Mouse (Mus musculus) liver, embryonic 16.5 days (tissue): ENCODE data around the gene Trak2. TPM values are rescaled to one million over a fixed set of nuclear protein-coding genes. Genes with fewer than 3 reads are reported as not detected.
"Not testable (repeated sequence)": the region's sequence is repeated elsewhere in the genome, so short reads cannot be mapped to it uniquely, and the experiment has no call there.

Source experiments
- ATAC-seq: fragments of 200-750 bp; cut with Nextera tagmentation; 2 replicates; pipeline ENCODE4 v1.8.0; 2017; ENCODE audit warnings: low read depth, mild to moderate bottlenecking, moderate number of reproducible peaks, moderate library complexity
- H3K27ac ChIP-seq: fragments of 300-500 bp; sonication (generic); 2 replicates; pipeline ENCODE4 v1.5.1; 2014; ENCODE audit warnings: mild to moderate bottlenecking, low read length
- H3K27me3 ChIP-seq: fragments of 300-500 bp; sonication (generic); 2 replicates; pipeline ENCODE4 v1.6.1; 2014; ENCODE audit warnings: low read depth, low read length, mixed read lengths; ENCODE audit not compliant: control insufficient read depth, insufficient read depth
- H3K36me3 ChIP-seq: fragments of 300-500 bp; sonication (generic); 2 replicates; pipeline ENCODE4 v1.6.1; 2014; ENCODE audit warnings: mild to moderate bottlenecking; ENCODE audit not compliant: control insufficient read depth, insufficient read depth
- H3K4me1 ChIP-seq: fragments of 300-500 bp; sonication (generic); 2 replicates; pipeline ENCODE4 v1.6.1; 2014; ENCODE audit warnings: low read depth, low read length, mixed read lengths; ENCODE audit not compliant: control insufficient read depth
- H3K4me2 ChIP-seq: fragments of 300-500 bp; sonication (generic); 2 replicates; pipeline ENCODE4 v1.6.1; 2014; ENCODE audit warnings: low read depth, low read length, mixed read lengths
- H3K4me3 ChIP-seq: fragments of 300-500 bp; sonication (generic); 2 replicates; pipeline ENCODE4 v1.5.1; 2014; ENCODE audit warnings: low read depth, mild to moderate bottlenecking, low read length
- H3K9ac ChIP-seq: fragments of 300-500 bp; sonication (generic); 2 replicates; pipeline ENCODE4 v1.6.1; 2014; ENCODE audit warnings: low read depth, low read length
- H3K9me3 ChIP-seq: fragments of 300-500 bp; sonication (generic); replicated peaks from 2 replicates; pipeline ENCODE4 v1.6.1; 2016; ENCODE audit warnings: low read length; ENCODE audit not compliant: control insufficient read depth
- WGBS: fragments of 180-500 bp; shearing (Covaris S2); extraction: QIAGEN DNeasy Blood & Tissue Kit; methylation state at CpG from one replicate; pipeline ENCODE4 v1.1.7; 2014; ENCODE audit not compliant: insufficient replicate concordance; 5-methylcytosine and 5-hydroxymethylcytosine counted together
- polyA plus RNA-seq: library from polyadenylated mRNA; unstranded; fragments of >200 nt; fragmentation: Nextera tagmentation; extraction: Ambion mirVana; gene quantifications from 2 replicates; pipeline ENCODE4 v1.2.1, GENCODE M21; 2015

The Trak2 gene
- polyA plus RNA-seq, 1 experiment from 2014 or later = 58.9 TPM

DNA sequence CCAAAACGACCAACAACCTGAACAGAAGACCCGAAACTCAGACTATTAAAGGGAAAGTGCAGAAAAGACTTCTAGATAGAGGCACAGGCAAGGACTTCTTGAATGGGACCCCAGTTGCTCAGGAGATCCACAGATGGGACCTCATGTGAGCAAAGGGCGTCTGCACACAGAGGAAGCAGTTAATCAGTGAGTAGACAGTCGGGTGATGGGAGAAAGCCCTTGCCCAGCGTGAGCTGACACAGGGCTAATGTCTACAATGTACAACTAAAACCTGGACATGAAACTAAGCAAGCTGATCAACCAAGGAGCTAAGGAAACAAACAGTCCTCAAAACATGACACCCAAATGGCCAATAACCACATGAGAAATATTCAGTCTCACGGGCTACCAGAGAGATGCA lies 55.7 kb downstream of the Trak2 start:
- H3K27ac ChIP-seq = no peak overlapping the region
- no peak for ATAC-seq
- H3K9ac ChIP-seq = no peak overlapping the region
- no peak overlapping the region for H3K4me2 ChIP-seq
- WGBS = 80% methylated on average over 6 of the region's 6 CpGs
- H3K36me3 ChIP-seq = peaks cover 95% of the 10 kb centered on the region
- H3K4me1 ChIP-seq = no peaks in the 10 kb centered on the region
- H3K27me3 ChIP-seq = no peaks in the 10 kb centered on the region
- H3K9me3 ChIP-seq = no peaks in the 10 kb centered on the region
- no peak overlapping the region for H3K4me3 ChIP-seq

DNA sequence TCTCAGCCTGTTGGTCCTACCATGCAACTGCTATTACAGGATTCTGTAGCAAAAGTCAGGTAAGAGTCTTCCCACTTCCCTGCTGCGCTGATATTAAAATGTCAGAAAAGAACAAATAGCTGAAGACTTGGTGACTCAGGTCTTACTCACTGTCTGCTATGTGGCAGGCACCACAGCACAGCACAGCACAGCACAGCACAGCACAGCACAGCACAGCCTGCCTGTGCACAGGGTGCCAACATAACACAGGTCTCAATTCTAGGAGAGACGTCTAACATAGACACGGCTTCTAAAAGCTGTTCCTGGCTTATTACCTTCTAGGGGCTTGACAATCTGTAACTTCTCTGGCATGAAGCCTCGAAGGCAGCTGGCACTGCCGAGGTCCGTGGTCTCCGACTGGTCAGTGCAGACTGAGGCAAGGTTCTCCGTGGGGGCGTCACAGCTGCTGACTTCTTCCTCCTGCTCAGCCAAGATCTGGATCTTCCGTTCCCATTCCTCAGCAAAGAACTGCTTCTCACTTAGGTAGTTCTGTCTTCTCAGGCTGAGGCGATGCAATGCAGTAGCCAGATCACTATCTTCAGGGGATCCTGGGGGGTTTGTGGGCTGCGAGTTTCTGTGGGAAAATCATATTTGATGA lies 63.5 kb downstream of the Trak2 start:
- H3K9ac ChIP-seq = no peak overlapping the region
- 93% methylated on average over 12 of the region's 12 CpGs for WGBS
- H3K4me3 ChIP-seq = no peak overlapping the region
- ATAC-seq = no peak
- H3K27me3 ChIP-seq = no peaks in the 10 kb centered on the region
- no peaks in the 10 kb centered on the region for H3K4me1 ChIP-seq
- no peak overlapping the region for H3K4me2 ChIP-seq
- H3K36me3 ChIP-seq = peaks cover 95% of the 10 kb centered on the region
- H3K9me3 ChIP-seq = no peaks in the 10 kb centered on the region
- no peak overlapping the region for H3K27ac ChIP-seq

DNA sequence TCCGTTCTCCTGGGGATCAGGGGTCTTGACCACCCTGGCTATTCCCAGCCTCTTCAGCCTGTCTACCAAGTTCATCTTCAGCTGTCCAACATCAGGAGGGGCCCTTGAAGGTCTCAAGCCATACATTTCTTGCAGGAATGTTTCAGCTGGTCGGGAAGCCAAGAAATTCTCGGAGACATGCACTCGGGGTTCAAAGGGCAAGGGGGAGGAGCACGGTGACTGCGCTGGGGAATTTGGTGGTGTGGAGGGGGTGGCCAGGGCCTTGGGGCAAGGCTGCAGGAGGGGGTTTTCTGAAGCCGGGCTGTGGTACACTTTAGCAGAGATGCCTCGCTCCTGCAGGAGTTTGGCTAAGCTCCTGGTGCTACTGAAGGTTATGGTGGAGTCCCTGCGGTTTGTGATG lies 69.5 kb downstream of the Trak2 start:
- Histone ChIP-seq H3K27ac (no peak overlapping the region), H3K4me1 (no peaks in the 10 kb centered on the region), H3K9ac (no peak overlapping the region), H3K36me3 (peaks cover 76% of the 10 kb centered on the region), H3K4me2 (no peak overlapping the region), H3K9me3 (no peaks in the 10 kb centered on the region), H3K27me3 (no peaks in the 10 kb centered on the region), H3K4me3 (no peak overlapping the region)
- 90% methylated on average over 9 of the region's 9 CpGs for WGBS
- no peak for ATAC-seq

DNA sequence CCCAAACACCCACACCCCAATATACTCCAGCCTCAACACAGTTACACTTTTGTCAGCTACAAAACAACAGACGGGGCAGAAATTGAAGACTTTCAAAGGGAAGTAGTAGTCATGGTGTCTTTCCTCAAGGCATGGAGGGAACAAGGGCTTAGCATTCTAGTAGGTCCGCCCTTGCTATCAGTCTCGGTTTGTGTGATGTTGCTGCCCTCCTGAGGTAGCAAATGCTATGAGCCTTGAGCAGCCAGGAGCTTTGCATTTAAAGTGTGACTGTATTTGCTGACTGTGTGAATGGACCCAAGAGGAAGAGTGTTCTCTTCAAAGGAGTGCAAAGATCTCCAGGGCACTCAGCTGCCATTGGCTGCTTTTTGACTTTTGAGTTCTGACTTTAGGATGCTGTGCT lies 75.7 kb downstream of the Trak2 start:
- H3K9me3 ChIP-seq, H3K4me2 ChIP-seq, H3K27me3 ChIP-seq, H3K4me3 ChIP-seq, H3K9ac ChIP-seq, H3K4me1 ChIP-seq, H3K27ac ChIP-seq: not testable (repeated sequence)
- peaks cover 24% of the 10 kb centered on the region for H3K36me3 ChIP-seq
- ATAC-seq = peak; percentile 56; the same call in 1 of the 2 replicates
- 18% methylated on average over 3 of the region's 3 CpGs for WGBS

GRCm38 (mm10) chr1:58892386-58892785 lies 80.8 kb downstream of the Trak2 start:
- H3K27me3 ChIP-seq, H3K9ac ChIP-seq, H3K36me3 ChIP-seq, H3K4me2 ChIP-seq, ATAC-seq, H3K4me1 ChIP-seq, H3K4me3 ChIP-seq, H3K27ac ChIP-seq, H3K9me3 ChIP-seq: not testable (repeated sequence)
- 72% methylated on average over 7 of the region's 8 CpGs for WGBS

DNA sequence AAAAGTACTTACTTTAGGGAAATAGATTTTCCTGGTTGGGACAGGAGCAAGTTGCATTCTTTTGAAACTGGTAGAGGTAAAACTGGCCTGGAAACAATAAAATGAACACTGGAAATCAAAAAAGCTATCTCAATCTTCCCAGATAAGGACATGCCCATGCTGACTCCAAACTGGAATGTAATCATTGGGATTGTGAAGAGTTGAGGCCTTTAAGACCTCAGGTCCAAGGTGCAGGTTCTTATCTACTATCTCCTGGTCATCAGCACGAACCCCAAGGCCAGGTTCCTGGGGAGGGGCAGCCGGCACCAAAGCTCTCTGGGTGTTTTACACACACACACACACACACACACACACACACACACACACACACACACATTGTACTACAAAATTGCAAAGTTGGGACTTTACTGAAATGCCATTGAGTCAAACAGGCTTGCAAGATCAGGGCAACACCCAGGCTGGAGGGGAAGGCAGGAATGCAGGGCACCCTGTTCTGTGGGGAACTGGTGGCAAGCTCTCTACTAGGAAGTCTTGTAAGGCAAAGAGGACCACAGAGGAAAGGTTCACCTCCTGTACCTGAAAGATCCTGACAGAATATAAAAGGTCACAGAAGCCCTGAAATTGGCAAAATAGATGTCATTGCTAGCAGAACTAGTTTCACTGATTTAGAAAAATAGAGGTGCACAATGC lies 81.6 kb downstream of the Trak2 start:
- ATAC-seq, H3K4me2 ChIP-seq, H3K9ac ChIP-seq, H3K27me3 ChIP-seq, H3K4me3 ChIP-seq, H3K4me1 ChIP-seq, H3K36me3 ChIP-seq, H3K27ac ChIP-seq, H3K9me3 ChIP-seq: not testable (repeated sequence)
- WGBS = 50% methylated on average over 2 of the region's 2 CpGs

DNA sequence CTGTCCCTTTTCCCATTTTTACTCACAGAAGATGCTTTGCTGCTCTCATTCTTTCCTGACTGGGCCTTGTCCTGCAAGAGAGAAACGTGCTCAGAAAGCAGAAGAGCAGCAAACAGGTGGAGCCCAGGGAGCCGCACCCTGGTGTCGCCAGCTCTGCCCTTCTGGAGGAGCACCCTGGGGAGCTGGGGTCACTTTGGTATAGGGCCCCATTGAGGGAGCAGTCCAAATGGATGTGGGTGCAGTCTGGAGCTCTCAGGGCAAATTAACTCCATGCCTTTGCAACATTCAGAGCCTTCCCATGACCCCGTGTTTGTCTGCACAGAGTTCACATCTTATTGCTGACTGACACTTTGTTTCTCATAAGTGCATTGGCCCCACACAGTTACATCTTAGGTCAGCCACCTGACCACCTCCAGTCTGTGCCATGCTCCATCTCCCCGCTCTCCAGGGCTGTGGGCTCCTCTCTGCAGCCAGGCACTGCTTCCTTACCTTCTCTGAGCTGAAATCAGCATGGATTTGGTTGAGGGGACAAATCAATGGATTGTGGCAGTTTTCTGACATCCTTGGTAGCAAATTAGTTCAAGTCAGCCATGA lies 82.4 kb downstream of the Trak2 start:
- not testable (repeated sequence) for H3K27me3 ChIP-seq, H3K9me3 ChIP-seq, H3K4me1 ChIP-seq, H3K4me3 ChIP-seq, H3K27ac ChIP-seq, H3K36me3 ChIP-seq, ATAC-seq, H3K4me2 ChIP-seq, H3K9ac ChIP-seq
- 57% methylated on average over 4 of the region's 5 CpGs for WGBS

GRCm38 (mm10) chr1:58889826-58890546 lies 83.2 kb downstream of the Trak2 start:
- H3K9me3 ChIP-seq = no peaks in the 10 kb centered on the region
- no peak overlapping the region for H3K4me3 ChIP-seq
- no peak for ATAC-seq
- no peak overlapping the region for H3K27ac ChIP-seq
- 58% methylated on average over 5 of the region's 5 CpGs for WGBS
- no peaks in the 10 kb centered on the region for H3K36me3 ChIP-seq
- H3K4me1 ChIP-seq = no peaks in the 10 kb centered on the region
- no peaks in the 10 kb centered on the region for H3K27me3 ChIP-seq
- no peak overlapping the region for H3K4me2 ChIP-seq
- no peak overlapping the region for H3K9ac ChIP-seq

GRCm38 (mm10) chr1:58885646-58886045 lies 87.6 kb downstream of the Trak2 start:
- Histone ChIP-seq H3K27ac (no peak overlapping the region), H3K9me3 (no peaks in the 10 kb centered on the region), H3K36me3 (no peaks in the 10 kb centered on the region), H3K9ac (no peak overlapping the region), H3K4me2 (no peak overlapping the region), H3K4me1 (no peaks in the 10 kb centered on the region), H3K4me3 (no peak overlapping the region), H3K27me3 (no peaks in the 10 kb centered on the region)
- WGBS = 65% methylated on average over 4 of the region's 4 CpGs
- no peak for ATAC-seq
